Mouse (Mus musculus): ENCODE measurements around the gene Vmn1r226.

Gene Vmn1r226

GRCm38 (mm10) chr17:20682543-20682942 lies at the start of gene Vmn1r226:
TSS of gene Vmn1r226 (plus strand) at chr17:20682843.
- in situ Hi-C loops (cut with MboI; ENCODE audit: unreplicated experiment in 2 of 2), result no loop called here

GRCm38 (mm10) chr17:20729543-20729942 lies 46.9 kb downstream of the Vmn1r226 start, which contains the start of gene Vmn1r227:
TSS of gene Vmn1r227 (plus strand) at chr17:20729843.
- in situ Hi-C loops (cut with MboI; ENCODE audit: unreplicated experiment in 2 of 2), result no loop called here

Data from v-Abl transformed pro-B cells (cell line).